Mouse (Mus musculus): ENCODE measurements around the gene Rnf225. TPM values are rescaled to one million over a fixed set of nuclear protein-coding genes. Genes with fewer than 3 reads are reported as not detected.

Rnf225 gene
- total and polyA plus RNA-seq, 2 experiments from 2014 or later = 0.19 TPM; not detected in 1

DNA sequence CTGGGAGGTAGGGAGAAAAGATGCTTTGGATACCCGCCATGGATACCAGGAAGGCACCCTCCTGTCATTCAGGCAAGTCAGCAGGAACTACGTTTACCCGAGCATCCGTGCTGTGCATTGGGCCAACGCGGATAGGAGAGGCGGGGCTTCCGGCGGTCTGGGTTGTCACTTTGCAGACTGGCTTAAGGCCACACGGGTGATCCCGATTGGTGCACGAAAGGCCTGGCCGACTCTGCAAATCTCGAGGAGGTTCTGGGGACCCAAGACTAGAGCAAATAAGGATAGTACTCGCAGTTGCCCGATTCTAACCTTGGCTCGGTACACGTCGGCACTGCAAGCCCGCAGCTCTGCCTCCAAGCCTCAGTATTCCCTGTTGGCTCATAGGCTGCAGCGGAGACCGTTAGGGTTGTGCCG is 38.5 kb downstream of the Rnf225 start, which contains the start of gene Zfp324:
Zfp324 (plus strand) TSS at position 161 of the 414 bp plus-strand sequence.
- peak within 1 kb of the TSS; percentile 91 for H3K4me2 ChIP-seq (ENCODE audit: low read depth, low read length)
- TF ChIP-seq CTCF (IDR thresholded peaks at IDR 0.05; ENCODE audit: low read depth) = no peak
- peak; percentile 15; the same call in 1 of the 2 replicates for TF ChIP-seq EP300 (IDR thresholded peaks at IDR 0.05; ENCODE audit: low read depth)
- peak within 1 kb of the TSS; percentile 77 for H3K9ac ChIP-seq (replicated peaks; ENCODE audit: low read depth, low read length)
- no peaks in the 10 kb centered on the region for H3K9me3 ChIP-seq (replicated peaks; ENCODE audit: control insufficient read depth, low read length)
- ATAC-seq (ENCODE audit: insufficient read depth, low read depth) (peak; percentile 89), DNase-seq (ENCODE audit: low spot score) (peak; percentile 80)
- H3K36me3 ChIP-seq (replicated peaks; ENCODE audit: control insufficient read depth, insufficient read depth, low read length) = peaks cover 22% of the 10 kb centered on the region
- H3K27me3 ChIP-seq (ENCODE audit: control insufficient read depth, insufficient read depth, low read length) = no peaks in the 10 kb centered on the region
- peak within 1 kb of the TSS; percentile 69 for H3K27ac ChIP-seq (ENCODE audit: low read depth)
- H3K4me1 ChIP-seq (ENCODE audit: control insufficient read depth, insufficient read depth) = peaks cover 12% of the 10 kb centered on the region; the same call in 1 of the 2 replicates
- under 1% methylated on average over 23 of the region's 23 CpGs for WGBS
- peak within 1 kb of the TSS; percentile 84 for H3K4me3 ChIP-seq (ENCODE audit: low read depth, low read length)

- no peaks in the 10 kb centered on the region for H3K27me3 ChIP-seq (ENCODE audit: control insufficient read depth, insufficient read depth, low read length)
- under 1% methylated on average over 29 of the region's 29 CpGs for WGBS
- H3K4me3 ChIP-seq (ENCODE audit: low read depth, low read length) = peak overlapping the region; percentile 84
- peak overlapping the region; percentile 91 for H3K4me2 ChIP-seq (ENCODE audit: low read depth, low read length)
- peak; percentile 51 for ATAC-seq (ENCODE audit: insufficient read depth, low read depth)
- DNase-seq (ENCODE audit: low spot score) = peak; percentile 6
- H3K9ac ChIP-seq (replicated peaks; ENCODE audit: low read depth, low read length) = peak overlapping the region; percentile 77
- peaks cover 28% of the 10 kb centered on the region for H3K36me3 ChIP-seq (replicated peaks; ENCODE audit: control insufficient read depth, insufficient read depth, low read length)
- H3K27ac ChIP-seq (ENCODE audit: low read depth) = peak overlapping the region; percentile 69
- H3K4me1 ChIP-seq (ENCODE audit: control insufficient read depth, insufficient read depth) = peaks cover 12% of the 10 kb centered on the region; the same call in 1 of the 2 replicates
- no peaks in the 10 kb centered on the region for H3K9me3 ChIP-seq (replicated peaks; ENCODE audit: control insufficient read depth, low read length)
- TF ChIP-seq CTCF (IDR thresholded peaks at IDR 0.05; ENCODE audit: low read depth) (no peak), EP300 (IDR thresholded peaks at IDR 0.05; ENCODE audit: low read depth) (no peak)
Observed at GRCm38 (mm10) chr7:12966104-12966845, 39.1 kb downstream of the Rnf225 start.

GRCm38 (mm10) chr7:12970906-12971305 is 43.7 kb downstream of the Rnf225 start:
- H3K27ac ChIP-seq (ENCODE audit: low read depth) = no peak overlapping the region
- no peak for ATAC-seq (ENCODE audit: insufficient read depth, low read depth)
- H3K4me3 ChIP-seq (ENCODE audit: low read depth, low read length) = no peak overlapping the region
- H3K9me3 ChIP-seq (replicated peaks; ENCODE audit: control insufficient read depth, low read length) = no peaks in the 10 kb centered on the region
- H3K4me2 ChIP-seq (ENCODE audit: low read depth, low read length) = no peak overlapping the region
- H3K9ac ChIP-seq (replicated peaks; ENCODE audit: low read depth, low read length) = no peak overlapping the region
- H3K36me3 ChIP-seq (replicated peaks; ENCODE audit: control insufficient read depth, insufficient read depth, low read length) = peaks cover 42% of the 10 kb centered on the region
- H3K4me1 ChIP-seq (ENCODE audit: control insufficient read depth, insufficient read depth) = peaks cover 12% of the 10 kb centered on the region; the same call in 1 of the 2 replicates
- no peaks in the 10 kb centered on the region for H3K27me3 ChIP-seq (ENCODE audit: control insufficient read depth, insufficient read depth, low read length)
- no peak for DNase-seq (ENCODE audit: low spot score)
- no peak for TF ChIP-seq CTCF (IDR thresholded peaks at IDR 0.05; ENCODE audit: low read depth)
- TF ChIP-seq EP300 (IDR thresholded peaks at IDR 0.05; ENCODE audit: low read depth) = no peak
- WGBS = 92% methylated on average over 25 of the region's 25 CpGs

- Histone ChIP-seq H3K9me3 (replicated peaks; ENCODE audit: control insufficient read depth, low read length) (no peaks in the 10 kb centered on the region), H3K9ac (replicated peaks; ENCODE audit: low read depth, low read length) (peak within 1 kb of the TSS; percentile 58), H3K27ac (ENCODE audit: low read depth) (peak within 1 kb of the TSS; percentile 94), H3K4me3 (ENCODE audit: low read depth, low read length) (peak within 1 kb of the TSS; percentile 59), H3K27me3 (ENCODE audit: control insufficient read depth, insufficient read depth, low read length) (no peaks in the 10 kb centered on the region), H3K4me2 (ENCODE audit: low read depth, low read length) (peak within 1 kb of the TSS; percentile 78), H3K36me3 (replicated peaks; ENCODE audit: control insufficient read depth, insufficient read depth, low read length) (0 out of 2 replicates have a peak, but pooled peaks cover 5% of the 10 kb centered on the region), H3K4me1 (ENCODE audit: control insufficient read depth, insufficient read depth) (peaks cover 11% of the 10 kb centered on the region)
- WGBS = under 1% methylated on average over 48 of the region's 49 CpGs
- DNase-seq (ENCODE audit: low spot score) (peak; percentile 99), ATAC-seq (ENCODE audit: insufficient read depth, low read depth) (peak; percentile 98)
- TF ChIP-seq EP300 (IDR thresholded peaks at IDR 0.05; ENCODE audit: low read depth) (peak; percentile 85), CTCF (IDR thresholded peaks at IDR 0.05; ENCODE audit: low read depth) (no peak)
Observed at GRCm38 (mm10) chr7:12977682-12978389, 50.6 kb downstream of the Rnf225 start, which contains the start of gene Zfp446. Gene Zfp446, plus strand, starts transcription at chr7:12977848.

DNA sequence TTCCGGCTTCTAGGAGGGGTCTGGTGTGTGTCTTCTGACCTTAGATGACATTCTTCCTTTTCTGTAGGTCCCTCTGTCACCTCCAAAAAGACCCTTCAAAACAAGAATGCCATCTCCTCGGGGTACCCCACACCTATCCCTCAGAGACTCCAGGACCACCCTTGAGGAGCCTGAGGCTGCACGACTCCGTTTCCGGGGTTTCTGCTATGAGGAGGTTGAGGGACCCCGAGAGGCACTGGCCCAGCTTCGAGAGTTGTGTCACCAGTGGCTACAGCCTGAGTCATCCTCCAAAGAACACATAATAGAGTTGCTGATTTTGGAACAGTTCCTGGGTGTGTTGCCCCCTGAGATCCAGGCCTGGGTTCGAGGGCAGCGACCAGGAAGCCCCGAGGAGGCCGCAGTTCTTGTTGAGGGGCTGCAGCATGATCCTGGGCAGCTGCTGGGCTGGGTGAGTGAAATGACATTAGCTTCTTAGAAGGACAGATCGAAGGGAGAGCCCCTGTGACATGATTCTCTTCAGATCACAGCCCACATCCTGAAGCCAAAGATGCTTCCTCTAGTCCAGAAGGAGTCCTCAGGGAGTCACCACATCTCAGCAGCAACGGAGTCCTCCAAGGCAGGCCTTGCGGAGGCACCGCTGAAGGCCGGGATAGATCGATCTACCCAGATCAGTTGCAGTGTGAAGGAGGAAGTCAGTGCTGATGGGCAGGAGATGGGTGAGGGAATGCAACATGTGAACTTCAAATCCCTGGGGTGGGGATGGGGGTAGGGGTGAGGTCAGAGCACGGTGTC is 51.9 kb downstream of the Rnf225 start:
- Histone ChIP-seq H3K27me3 (ENCODE audit: control insufficient read depth, insufficient read depth, low read length) (no peaks in the 10 kb centered on the region), H3K27ac (ENCODE audit: low read depth) (peak overlapping the region; percentile 94), H3K4me3 (ENCODE audit: low read depth, low read length) (peak overlapping the region; percentile 59; the same call in 1 of the 2 replicates), H3K4me1 (ENCODE audit: control insufficient read depth, insufficient read depth) (peaks cover 11% of the 10 kb centered on the region), H3K9me3 (replicated peaks; ENCODE audit: control insufficient read depth, low read length) (no peaks in the 10 kb centered on the region), H3K36me3 (replicated peaks; ENCODE audit: control insufficient read depth, insufficient read depth, low read length) (0 out of 2 replicates have a peak, but pooled peaks cover 5% of the 10 kb centered on the region), H3K9ac (replicated peaks; ENCODE audit: low read depth, low read length) (peak overlapping the region; percentile 58; the same call in 1 of the 2 replicates), H3K4me2 (ENCODE audit: low read depth, low read length) (peak overlapping the region; percentile 78)
- 66% methylated on average over 18 of the region's 18 CpGs for WGBS
- no peak for DNase-seq (ENCODE audit: low spot score)
- ATAC-seq (ENCODE audit: insufficient read depth, low read depth) = no peak
- no peak for TF ChIP-seq CTCF (IDR thresholded peaks at IDR 0.05; ENCODE audit: low read depth)
- no peak for TF ChIP-seq EP300 (IDR thresholded peaks at IDR 0.05; ENCODE audit: low read depth)
